Mouse (Mus musculus) lung, adult 18-20 months (tissue): ENCODE measurements around the gene Stk11ip.

Experiments
- DNase-seq, 2 experiments: peaks; one replicate each; pipeline ENCODE4 v3.0.0; 2022; ENCODE audit warnings: mixed read lengths in 2 of 2

The Stk11ip gene

DNA sequence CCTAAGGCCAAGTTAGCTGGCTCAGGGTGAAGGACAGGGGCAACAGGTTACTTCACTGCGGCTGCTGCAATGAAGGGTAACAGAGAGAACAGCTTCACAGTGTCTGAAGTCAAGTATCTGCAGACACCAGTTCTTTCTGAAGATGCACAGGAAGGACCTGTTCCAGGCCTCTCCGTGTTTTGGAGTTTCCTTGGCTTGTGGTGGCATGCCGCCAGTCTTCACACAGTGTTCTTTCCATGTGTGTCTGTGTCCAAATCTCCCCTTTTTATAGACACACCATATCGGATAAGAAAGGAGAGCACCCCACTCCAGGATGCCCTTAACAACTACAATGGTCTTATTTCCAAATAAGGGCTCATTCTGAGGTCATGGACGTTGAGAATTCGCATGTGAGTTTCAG is 23.0 kb downstream of the Stk11ip start:
- no peak for DNase-seq

DNA sequence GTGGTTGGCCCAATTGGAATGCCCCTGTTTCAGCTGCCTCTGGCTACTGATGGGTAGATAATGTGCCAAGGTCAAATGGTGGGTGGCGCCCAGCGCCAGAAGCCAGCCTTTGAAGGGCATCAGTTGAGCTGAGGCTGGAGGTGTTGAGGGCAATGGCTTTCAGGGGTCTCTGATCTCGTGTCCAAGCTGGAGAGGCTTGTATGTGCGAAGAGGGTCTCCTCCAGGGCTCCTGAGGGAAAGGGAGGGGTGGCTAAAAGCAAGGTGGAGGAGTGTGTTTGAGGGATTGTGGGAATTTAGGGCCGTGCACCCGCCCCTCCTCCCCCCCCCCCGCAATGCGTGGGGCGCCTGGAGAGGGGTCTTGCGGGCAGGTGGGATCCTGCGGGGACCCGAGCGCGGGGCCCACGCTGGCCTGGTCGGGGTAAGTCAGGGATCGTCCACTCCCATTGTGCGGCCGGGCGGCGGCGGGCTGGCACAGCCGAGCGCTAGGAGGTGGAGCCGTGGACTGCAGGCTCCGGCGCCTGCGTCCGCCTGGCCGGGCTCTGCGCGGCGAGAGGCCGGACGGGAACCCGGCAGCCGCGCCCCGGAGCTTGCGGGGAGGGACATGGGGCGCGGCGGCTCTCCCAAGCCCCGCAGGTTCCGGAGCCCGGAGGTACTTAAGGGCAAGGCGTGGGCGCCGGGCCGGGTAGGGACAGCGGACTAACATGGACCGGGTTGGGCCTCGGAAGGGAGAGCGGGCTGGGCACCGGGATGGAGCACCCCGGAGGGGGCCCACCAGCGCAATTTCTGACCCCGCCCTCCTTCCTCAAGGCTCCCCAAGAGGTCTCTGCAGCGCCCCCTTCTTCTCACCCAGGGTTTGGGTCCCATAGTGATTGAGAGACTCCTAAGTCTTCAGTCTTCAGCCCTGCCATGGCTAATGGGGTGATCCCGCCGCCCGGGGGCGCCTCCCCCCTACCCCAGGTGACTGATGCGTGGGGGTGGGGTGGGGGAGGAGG is 24.9 kb downstream of the Stk11ip start, which contains the start of gene Slc4a3:
TSS of gene Slc4a3 (plus strand) at position 302 of the 992 bp plus-strand sequence.
- DNase-seq: peak; percentile 55 to 69

GRCm38 (mm10) chr1:75547351-75547750 is 26.0 kb downstream of the Stk11ip start:
- DNase-seq: no peak

DNA sequence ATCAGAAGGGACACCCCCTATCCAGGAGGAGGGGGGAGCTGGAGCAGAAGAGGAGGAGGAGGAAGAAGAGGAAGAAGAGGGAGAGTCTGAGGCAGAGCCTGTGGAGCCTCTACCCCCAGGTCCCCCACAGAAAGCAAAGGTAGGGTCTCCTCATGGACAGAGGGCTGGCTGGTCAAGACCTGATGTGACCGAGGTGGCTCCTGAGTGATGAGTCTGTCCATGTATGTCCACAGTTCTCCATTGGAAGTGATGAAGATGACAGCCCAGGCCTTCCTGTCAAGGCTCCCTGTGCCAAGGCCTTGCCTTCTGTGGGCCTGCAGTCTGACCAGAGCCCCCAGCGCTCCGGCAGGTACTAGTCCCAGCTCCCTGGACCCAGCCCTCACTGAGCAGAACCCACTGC is 26.8 kb downstream of the Stk11ip start:
- no peak for DNase-seq

- DNase-seq: no peak
Observed at GRCm38 (mm10) chr1:75548871-75549270, 27.5 kb downstream of the Stk11ip start.

GRCm38 (mm10) chr1:75549289-75550279 is 28.3 kb downstream of the Stk11ip start:
- no peak for DNase-seq

- DNase-seq: no peak
Observed at GRCm38 (mm10) chr1:75550586-75550985, 29.3 kb downstream of the Stk11ip start.

- DNase-seq: no peak
Observed at GRCm38 (mm10) chr1:75555680-75556079, 34.4 kb downstream of the Stk11ip start.

DNA sequence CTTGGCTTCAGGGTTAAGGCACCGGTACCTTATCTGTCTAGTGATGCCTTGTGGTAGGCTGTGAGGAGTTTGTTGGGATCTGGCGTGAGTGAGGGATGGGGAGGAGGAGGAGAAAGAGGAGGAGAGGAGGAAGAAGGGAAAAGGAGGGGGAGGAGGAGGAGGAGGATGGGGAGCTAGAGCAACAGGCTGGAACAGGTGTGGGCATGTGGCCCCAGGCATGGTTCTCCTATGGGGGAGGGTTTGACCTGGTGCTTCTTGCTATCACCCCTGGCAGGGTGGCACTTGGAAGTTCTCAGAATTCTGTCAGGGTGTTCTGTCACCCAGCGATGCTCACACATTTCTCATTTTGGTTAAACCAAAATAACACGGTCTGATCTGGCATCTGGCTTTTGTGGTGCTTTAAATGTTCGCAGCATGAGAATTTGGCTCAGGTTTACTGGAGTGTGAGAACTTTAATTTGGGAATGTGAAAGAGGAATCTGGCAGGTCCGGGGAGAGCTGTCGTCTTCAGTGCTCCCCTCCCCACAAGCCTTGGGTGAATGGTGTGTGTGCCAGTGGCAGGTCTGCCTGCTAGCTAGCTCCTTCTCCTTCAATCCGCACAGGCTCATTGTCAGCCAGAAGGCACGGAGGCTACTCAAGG is 34.9 kb downstream of the Stk11ip start:
- no peak for DNase-seq

DNA sequence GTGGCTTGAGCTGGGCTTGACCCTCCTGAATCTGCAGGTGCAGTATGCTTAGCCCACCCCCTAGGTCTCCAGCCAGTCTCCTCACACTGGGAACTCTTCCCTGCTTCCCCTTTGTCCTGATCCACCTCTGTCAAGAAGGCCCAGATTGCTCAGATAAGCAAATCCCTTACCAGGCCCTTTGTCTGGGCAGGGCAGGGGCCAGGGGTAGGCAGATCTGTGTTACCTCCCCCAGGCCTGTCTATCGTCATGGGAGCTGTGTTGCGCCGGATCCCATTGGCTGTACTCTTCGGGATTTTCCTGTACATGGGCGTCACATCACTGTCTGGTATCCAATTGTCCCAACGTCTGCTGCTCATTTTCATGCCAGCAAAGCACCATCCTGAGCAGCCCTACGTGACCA is 35.7 kb downstream of the Stk11ip start:
- no peak for DNase-seq

DNA sequence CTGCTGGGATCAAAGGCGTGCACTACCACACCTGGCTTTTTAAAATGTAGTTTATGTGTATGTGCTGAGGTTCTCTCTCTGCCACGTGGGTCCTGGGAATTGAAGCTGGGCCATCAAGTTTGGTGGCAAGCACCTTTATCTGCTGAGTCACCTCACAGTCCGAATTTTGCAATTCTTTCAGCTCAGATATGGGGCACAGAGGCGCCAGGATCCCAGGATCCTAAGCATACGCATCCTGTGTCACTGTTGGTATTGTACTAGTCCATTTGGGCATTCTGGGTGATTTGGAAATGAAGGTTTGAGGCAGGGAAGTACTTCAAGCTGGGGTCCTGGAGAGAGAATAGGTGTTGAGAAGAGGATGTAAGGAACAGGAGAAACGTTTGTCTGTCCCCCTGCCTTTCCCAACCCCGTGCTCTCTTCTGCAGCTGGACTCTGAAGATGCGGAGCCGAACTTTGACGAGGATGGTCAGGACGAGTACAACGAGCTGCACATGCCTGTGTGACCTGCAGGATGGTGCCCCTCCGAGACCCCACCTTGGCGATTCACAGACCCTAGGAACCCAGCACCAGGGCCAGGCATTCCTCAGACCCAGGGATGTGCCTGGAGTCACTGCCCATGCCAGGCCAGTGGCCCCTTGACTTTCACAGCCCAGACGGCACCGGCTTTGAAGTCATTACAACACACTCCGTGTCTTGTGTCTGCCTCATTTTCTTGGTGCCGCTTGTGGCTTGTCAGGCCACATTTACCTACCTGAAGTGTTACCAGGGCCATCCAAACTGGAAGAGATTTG is 37.3 kb downstream of the Stk11ip start:
- no peak for DNase-seq

DNA sequence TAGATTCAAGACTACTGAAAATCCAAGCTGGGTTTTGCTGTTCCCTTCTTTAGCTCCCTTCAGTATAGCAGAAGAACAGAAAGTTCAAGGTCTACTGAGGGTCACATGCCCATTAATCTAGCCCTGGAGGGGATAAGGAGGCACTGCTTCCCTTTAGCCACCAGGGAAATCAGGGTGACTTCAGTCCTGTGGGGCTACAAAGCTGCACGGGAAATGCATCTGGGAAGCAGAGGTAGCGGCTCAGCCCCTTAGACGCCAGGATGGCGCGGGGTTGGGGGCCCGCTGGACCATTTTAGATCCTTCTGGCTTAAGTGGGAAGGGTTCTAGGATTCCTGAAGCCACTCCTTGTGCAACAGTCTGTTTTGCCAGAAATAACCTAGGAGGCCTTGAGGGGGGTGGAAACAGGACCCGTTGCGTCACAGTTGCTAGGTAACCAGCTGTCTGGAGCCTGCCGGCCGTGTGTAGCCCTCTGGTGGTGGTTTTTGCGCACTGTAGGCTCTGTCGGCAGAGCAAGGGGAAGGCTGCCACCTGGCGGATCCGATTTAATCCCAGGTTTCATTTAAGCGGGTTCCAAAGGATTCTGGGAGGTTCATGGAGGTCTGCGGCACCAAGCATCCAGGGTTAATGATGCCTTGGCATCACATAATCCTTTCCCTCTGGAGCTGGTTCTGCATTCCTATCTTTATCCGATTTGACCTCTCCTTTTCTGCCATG is 38.0 kb downstream of the Stk11ip start:
- peak; percentile 89 to 94 for DNase-seq

DNA sequence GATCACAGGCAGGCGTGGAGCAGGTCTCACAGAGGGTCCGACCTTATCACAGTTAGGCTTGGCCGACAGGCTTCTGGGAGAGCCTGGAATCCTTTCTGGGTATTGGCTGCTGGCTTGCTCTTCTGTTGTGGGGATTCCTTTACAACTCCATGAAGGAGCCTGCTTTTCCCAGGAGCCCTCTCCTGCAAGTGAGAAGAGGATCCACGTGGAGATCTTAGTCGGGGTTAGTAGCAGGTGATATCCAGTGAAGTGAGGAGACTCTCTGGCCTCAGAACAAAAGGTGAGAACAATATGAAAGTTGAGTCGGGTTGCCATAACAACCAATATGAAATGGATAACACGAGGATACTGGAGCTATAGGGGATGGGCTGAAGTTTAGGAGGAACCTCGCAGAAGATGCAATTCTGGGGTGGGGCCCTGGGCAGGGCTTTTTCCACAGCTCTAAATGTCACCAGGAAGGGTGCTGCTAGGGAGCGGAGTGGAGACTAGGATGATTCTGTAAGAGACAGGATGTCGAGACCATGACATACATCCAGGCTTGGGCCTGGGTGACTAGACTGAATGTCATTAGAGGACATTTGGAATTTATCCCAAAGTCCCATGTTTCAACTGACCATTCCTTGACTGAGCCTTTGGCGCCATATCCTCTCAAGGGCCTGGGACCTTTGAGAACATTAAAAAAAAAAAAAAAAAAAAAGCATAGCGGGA is 39.0 kb downstream of the Stk11ip start:
- no peak for DNase-seq

GRCm38 (mm10) chr1:75561221-75561897 is 40.0 kb downstream of the Stk11ip start:
- no peak for DNase-seq

DNA sequence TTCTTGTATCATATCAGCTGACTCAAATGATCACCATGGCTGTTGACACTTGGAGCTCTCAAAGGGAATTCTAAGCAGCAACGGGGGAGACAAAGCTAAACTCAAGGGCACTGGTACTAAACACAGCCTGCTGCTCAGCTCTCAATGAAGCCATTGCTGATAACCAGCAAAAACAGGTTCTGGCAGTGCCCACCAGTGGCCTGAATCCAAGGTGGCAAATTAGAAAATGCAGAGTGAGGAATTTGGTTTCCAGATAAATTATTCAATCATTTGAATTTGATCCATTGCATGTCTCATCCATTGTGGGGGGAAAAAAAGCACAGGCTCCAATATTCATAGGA is 40.5 kb downstream of the Stk11ip start:
- no peak for DNase-seq

- no peak for DNase-seq
Observed at GRCm38 (mm10) chr1:75564102-75564501, 42.8 kb downstream of the Stk11ip start.

DNA sequence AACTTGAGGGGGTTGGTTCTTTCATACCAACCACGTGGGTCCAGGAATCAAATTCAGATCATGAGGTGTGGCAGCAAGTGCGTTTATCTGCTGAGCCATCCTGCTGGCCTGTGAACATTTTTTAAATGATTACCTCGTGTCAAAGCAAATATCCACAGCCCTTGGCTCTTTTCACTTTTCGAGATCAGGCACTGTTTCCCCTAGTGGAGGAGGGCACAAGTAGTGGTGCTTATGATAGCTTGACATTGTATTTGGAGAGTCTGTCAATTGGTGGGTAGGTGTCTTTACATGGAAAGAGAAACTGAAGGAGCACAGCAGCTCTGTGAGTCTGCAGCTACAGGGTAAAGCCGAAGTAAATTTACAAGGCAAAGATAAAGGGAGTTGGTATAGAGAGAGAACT is 43.6 kb downstream of the Stk11ip start:
- DNase-seq: no peak

DNA sequence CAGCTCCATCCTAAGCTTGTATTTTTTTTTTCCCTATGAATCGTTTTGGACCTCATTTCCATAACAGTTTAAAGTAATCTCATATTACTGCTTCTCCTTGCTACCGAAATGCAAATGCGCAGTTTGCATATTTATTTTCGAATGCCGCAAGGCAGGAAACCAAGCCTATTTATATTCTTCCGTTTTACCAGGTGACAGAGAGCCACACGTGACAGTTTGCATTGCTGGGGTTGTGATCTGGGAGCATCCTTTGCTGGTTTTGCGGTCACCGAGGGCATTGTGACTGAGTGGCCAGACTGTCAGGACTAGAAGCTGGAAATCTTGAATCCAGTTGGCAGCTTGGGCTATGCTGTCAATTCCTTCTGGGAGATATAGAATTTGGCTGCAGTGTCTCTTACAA is 44.3 kb downstream of the Stk11ip start:
- DNase-seq: no peak

DNA sequence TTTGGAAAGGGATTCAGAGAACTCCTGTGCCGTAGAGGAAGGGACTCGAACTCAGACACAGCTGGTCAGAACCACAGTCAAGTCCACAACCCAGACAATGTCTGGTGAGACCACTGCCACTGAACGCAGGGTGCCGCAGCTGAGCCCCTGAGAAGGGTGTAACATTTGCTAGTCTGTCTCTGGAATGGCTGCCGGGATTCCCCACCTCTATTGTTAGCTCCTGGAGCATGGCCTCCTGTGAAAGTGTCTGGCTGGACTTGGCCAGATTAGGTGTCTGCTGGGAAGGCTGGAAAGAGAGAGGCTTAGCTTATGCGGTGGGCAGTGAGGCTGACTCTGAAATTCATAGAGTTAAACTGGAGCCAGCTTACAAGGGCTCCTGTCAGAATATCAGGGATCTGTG is 49.1 kb downstream of the Stk11ip start:
- DNase-seq: no peak

- DNase-seq: no peak
Observed at GRCm38 (mm10) chr1:75572776-75573175, 51.4 kb downstream of the Stk11ip start.
